Mouse (Mus musculus) left cerebral cortex, postnatal 25 days (tissue): ENCODE results near the gene Arpc2. TPM values are rescaled to one million over a fixed set of nuclear protein-coding genes. Genes with fewer than 3 reads are reported as not detected.
A peak's percentile ranks its signal among the peaks of the same experiment; 100 is the strongest.

Experiments
- DNase-seq, 2 experiments: peaks; one replicate each; pipeline ENCODE4 v3.0.0; 2022; ENCODE audit warnings: low spot score in 2 of 2, mixed read lengths in 1 of 2
- intact Hi-C: fragments of 180-260 bp; cut with DNase I; formaldehyde crosslinking; loops from one replicate; pipeline ENCODE4 v1.15.1; 2025
- total RNA-seq, 2 experiments: library from RNA; stranded (reverse); gene quantifications; 2 replicates each; pipeline ENCODE4 v1.2.3; 2021

The Arpc2 gene
- total RNA-seq: 100 to 1,000 TPM; 266 to 287 TPM

DNA sequence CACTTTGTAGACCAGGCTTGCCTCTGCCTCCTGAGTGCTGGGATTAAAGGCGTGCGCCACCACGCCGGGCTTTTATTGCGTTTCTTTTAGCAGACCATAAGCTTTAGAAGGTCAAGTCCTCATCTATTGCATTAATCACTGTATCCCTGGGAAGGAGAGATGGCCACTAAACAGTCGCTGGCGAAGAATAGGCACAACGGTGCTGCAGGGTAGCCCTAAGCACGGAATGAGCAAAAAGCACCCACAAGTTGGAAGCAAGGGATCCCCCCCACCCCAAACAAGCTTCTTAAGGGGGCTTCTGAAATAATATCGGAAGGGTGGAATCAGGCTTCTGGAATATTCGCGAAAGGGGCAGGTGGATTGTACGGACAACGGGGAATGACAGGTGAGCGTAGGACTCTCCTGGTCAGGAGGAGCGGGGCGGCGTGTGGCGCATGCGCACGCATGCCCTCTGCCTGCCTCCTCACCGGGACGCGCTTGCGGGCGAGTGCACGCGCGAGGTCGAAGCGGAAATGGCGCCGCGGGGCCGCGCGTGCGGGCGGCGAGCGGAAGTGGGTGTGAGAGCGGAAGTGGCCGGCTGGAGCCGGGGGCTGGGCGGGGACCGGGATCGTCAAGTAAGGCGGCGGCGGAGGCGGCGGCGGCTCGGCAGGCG lies at the start of gene Arpc2:
Gene Arpc2, plus strand, starts transcription at position 147 of the 652 bp plus-strand sequence.
- intact Hi-C loops: loop anchor here (2.0 to 5.0 kb wide), 3 partner anchors 49 to 1364 kb away; partner anchors contain the start of genes Aamp, Ctdsp1, Igfbp5 and Pnkd
- peak; percentile 96 to 97 for DNase-seq

DNA sequence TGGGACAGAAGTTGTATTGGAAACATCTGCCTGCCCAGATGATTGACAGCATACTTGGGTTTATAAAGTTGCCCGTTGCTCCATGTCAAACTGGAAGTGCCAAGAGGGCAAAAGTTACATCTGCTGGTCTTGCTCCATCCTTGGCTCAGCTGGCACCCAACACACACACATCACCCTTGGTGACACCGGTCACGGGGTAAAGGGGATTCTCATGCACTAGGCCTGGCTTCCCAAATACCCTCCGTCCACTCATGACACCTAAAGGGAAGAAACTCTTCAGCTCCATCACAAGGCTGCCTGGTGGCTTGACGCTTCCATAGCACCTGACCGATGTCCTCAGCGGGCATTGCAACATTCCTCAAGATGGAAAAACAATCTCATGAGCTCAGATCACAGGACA lies 45.4 kb upstream of the Arpc2 start:
- DNase-seq: no peak
- intact Hi-C loops: no loop called here

DNA sequence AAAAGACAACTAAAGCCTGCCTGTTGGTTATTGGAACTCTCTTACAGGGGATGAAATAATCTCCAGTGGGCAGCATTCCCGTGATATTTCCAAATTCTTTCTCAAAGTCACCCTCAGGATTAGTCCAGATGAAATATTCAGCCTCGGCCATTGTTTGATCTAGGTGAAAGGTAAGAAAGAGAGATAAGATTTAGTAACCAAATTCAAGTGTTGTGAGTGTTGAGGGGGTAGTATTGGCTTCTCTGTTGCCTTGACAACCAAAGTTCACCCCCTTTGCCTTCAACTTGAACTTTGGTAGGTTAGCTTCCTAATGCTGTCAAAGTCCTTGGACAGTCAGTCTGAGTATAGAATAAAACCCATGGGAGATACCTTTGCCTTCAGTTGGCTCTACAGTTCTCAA lies 43.2 kb upstream of the Arpc2 start:
- intact Hi-C loops: no loop called here
- DNase-seq: no peak

DNA sequence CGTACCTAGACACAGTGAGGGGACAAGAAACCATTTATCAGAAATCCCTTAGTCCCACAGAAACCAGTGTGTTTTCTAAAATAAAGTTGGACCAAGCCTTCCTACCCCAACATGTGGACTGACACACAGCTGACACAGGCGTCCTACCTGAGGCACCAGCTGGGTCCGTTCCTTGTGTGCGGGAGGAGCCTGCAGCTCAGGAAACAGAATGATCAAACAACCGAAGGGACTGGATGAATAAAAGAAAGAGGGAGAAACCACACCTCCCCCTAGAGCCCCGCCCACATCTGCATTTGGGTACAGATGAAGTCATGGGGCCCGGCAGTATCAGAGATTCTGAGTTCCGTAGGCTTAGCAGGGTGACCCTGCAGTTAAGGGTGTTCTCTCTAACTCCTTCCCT lies 41.4 kb upstream of the Arpc2 start, which contains the start of gene Cxcr1:
Gene Cxcr1, minus strand, starts transcription at position 187 of the 400 bp plus-strand sequence.
- intact Hi-C loops: no loop called here
- no peak for DNase-seq

DNA sequence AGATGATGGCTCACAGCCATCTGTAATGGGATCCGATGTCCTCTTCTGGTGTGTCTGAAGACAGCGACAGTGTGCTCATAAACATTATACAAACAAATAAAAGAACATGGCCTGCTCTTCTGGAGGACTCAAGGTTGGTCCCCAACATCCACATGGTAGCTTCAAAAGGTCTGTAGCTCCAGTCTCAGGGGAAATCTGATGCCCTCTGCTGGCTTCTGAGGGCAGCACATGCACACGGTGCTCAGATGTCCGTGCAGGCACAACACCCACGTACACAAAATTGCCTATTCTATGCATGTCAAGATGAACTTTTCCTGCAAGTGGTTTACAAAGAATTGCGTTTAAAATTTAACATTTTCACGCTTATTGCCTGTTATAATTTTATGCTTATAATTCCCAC lies 39.9 kb upstream of the Arpc2 start:
- intact Hi-C loops: loop anchor here (2.0 kb wide), 1 partner anchor 293 kb away; no protein-coding TSS in a partner anchor
- DNase-seq: no peak

DNA sequence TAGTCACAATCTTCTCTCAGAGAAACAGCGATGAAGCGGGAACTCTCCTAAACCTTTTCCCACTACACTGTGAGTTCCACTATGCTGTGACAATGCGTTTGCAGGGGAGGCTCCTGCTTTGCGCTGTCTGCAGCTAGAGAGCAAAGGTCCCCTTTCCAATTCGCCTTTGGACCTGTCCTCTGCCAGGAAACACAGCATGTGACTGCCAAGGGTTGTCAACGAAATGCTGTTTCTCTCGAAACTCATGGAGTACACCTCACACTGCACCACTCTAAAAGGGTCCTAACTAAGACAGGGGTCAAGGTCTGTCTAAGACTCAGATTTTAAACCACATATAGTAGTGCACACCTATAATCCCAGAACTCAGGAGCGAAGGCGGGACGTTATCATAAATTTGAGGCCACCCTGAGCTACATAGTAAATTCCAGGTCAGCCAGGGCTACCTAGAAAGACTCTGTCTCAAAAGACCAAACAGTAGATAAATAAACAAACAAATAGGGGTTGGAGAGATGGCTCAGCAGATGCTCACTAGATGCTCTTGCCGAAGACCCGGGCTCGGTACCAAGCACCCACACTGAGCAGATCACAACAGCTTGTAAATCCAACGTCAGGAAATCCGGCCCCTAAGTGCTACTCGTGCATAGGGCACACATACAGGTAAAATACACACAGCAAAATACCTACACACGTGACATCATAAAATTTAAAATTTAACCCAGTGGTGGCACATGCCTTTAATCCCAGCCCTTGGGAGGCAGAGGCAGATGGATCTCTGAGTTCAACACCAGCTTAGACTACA lies 39.1 kb upstream of the Arpc2 start:
- intact Hi-C loops: loop anchor here (2.0 kb wide), 1 partner anchor 294 kb away; no protein-coding TSS in a partner anchor
- DNase-seq: no peak

DNA sequence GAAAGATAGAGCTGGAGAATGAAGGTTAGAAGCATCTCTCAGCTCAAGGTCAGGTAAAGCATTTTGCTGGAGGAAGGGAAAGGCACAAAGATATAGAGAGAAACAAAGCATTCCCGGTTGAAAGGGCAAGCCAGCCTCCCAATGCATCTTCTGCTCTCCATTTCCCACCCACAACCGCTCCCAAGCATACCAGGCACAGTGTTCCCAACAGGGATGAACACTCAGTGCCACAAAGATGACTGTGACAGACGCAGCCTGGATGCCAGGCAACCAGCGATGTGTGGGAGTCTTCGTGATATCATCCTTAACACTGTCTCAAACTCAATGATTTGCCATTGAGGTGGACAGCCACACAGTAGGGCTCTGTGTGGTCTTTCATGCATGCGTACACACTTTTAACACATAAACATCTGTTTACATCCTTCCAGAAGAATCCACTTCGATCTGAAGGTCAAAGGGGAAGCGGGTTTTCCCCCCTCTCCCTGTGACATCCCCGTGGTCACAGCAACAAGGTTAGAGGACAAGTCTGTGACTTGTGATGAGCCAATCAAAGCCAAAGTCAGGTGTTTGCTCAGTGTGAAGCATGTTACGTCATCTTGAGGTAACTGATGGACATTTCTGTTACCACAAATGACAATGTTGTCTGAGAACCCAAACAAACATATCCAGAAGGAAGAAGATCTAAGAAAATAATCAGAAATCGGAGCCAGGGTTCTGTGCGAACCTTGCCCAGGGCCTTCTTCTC lies 38.0 kb upstream of the Arpc2 start:
- DNase-seq: peak; percentile 62 to 78
- intact Hi-C loops: loop anchor here (2.0 kb wide), 1 partner anchor 295 kb away; no protein-coding TSS in a partner anchor

DNA sequence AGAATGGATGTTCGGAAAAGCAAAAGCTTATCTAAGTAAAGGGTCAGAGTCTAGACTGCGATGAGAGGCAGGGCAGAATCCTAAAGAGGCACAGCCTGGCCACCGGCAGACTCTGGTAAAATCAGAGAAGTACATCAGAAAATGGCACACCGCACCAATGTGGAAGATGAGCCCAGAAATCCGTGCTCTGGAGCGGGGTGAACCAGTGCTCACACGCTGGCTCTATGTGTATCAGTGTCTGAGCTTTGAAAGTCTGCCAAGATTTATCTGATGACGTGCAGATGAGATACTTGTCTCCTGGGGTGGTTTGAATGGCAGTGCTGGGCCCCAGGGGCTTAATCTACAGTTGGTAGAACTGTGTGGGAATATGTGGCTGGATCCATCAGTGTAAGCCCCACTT lies 36.8 kb upstream of the Arpc2 start:
- intact Hi-C loops: no loop called here
- no peak for DNase-seq

DNA sequence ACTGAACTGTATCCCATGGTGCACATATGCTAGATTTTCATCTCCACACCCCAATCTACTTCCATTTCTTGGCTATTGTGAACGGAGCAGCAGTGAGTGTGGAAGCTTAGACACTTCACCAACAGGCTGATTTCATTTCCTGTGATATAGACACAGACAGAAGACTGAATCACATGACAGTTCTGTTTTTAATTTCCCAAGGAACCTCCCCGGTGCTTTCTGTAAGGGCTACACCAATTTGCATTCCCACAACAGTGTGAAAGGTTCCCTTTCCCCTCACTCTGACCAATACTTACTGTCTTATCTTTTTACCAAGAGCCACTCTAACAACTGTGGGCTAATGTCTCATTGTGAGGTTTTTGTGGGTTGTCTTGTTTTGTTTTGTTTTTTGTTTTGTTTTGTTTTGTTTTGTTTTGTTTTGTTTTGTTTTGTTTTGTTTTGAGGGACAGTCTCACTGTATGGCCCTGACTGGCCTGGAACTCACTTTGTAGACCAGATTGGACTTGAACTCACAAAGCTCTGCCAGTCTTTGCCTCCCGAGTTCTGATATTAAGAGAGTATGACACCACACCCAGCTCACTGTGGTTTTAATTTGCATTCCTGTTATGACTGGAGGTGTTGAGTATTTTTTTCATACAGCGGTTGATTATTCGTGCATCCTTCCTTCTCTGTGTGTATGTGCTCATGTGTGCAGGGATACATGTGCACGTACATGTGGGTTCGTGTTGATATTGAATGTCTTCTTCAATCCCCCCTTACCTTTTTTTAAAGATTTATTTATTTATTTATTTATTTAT lies 34.6 kb upstream of the Arpc2 start:
- intact Hi-C loops: no loop called here
- no peak for DNase-seq

DNA sequence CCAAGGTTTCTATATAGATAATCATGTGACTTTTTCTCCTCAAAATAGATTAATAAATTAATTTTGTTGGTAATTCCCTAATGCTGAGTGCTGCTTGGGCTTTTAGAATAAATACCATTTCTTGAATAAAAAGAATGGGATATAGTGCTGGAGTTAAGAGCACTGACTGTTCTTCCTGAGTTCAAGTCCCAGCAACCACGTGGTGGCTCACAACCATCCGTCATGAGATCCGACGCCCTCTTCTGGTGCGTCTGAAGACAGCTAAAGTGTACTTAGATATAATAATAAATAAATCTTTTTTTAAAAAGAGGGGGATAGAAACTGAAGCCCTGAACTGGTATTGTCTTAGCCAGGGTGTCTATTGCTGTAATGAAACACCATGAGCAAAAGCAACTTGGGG lies 32.4 kb upstream of the Arpc2 start:
- DNase-seq: no peak
- intact Hi-C loops: no loop called here

DNA sequence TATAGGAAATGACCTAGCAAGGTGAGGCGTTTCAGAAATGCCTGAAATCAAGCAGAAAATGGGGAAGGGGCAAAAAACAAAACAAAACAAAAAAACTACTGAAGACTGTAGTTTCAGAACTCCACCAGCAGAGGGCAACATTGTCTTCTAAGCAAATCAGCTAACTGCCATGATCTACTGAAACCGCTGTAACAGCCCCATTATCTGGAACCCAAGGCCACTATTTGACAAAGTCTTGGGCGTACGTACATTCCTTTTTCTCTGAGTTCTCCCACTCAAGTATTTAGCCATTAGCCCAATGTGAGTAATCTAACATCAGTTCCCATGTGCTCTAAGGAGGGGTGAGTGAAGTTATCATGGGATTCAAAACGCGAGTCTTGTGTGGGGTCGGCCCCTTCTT lies 30.0 kb upstream of the Arpc2 start:
- DNase-seq: peak; percentile 38 to 47
- intact Hi-C loops: loop anchor here (2.0 to 5.0 kb wide), 4 partner anchors 33 to 246 kb away; partner anchors contain the start of genes Catip and Gpbar1

DNA sequence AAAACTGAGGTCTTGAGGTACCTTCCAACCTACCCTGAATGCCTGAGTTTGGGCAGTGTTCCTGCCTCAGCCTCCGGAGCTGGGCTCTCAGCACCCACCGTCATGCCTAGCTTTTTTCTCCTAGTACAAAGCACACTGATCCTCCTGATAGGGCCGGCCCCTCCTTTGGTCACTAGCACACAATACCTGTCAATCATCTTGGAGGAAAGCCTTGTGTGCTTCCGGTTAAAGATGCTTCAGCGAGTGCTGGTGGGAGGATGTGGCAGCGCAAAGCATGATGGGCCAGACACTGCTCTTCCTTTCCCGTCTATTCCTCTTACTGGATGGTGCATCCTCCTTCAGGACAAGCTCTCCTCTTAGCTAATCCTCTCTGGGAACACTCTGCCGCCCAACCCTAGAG lies 29.2 kb upstream of the Arpc2 start:
- intact Hi-C loops: loop anchor here (2.0 to 5.0 kb wide), 4 partner anchors 32 to 246 kb away; partner anchors contain the start of genes Catip and Gpbar1
- DNase-seq: no peak

DNA sequence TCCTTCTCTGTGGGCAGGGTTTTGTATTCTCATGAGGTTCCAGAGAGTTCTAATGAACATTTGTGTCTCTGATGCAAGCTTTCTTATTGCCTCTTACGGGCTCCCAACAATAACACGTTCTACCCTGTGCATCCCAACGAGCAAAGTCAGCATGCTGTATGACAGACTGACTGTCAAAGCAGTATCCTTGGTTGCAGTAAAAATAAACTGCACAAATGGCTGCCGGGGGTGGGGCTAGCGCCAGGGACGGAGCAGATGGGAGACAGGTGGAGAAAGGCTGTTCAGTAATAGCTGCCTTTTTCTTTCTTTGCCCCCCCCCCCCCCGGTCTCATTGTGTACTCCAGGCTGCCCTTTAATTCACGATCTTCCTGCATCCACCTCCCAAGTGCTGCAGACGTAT lies 28.0 kb upstream of the Arpc2 start:
- peak; percentile 35 to 57 for DNase-seq
- intact Hi-C loops: loop anchor here (2.0 to 5.0 kb wide), 4 partner anchors 31 to 244 kb away; partner anchors contain the start of genes Catip and Gpbar1

DNA sequence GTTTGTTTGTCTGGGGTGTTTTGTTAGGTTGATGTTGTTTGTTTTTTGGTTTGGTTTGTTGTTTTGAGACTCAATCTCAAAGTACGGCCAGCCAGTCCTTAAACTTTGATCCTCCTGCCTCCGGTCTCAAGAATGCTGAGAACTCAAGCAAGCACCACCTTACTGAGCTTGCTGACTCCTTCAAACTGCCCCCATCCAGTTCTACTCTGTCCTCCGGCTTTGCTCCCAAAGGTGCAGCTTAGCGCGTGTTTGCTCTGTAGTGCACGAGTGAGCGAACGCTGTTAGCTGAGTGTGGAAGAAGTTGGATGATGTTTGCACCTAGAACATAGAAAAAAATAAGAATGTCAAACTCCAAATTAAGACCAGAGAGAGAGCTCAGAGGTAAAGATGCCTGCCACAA lies 26.9 kb upstream of the Arpc2 start:
- DNase-seq: no peak
- intact Hi-C loops: loop anchor here (5.0 kb wide), 3 partner anchors 68 to 243 kb away; partner anchors contain the start of genes Catip and Gpbar1

DNA sequence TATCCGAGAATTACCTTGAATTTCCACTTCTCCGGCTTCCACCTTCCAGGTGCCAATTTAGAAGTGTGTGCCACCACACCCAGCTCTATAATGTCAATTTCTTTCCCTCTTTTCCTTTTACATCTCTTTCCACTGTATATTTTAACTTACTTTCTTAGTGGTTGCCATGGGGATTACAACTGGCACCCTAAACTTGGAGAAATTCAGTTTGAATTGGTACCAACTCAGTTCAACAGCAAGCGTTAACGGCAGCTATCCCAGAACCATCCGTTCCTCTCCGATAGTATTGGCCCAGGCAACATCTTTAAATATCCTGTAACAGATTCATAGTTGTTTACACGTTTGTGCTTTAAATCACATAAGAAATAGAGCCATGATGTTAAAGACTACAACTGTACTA lies 16.0 kb upstream of the Arpc2 start:
- intact Hi-C loops: no loop called here
- peak in 1 of 2 experiments; percentile 37 for DNase-seq

DNA sequence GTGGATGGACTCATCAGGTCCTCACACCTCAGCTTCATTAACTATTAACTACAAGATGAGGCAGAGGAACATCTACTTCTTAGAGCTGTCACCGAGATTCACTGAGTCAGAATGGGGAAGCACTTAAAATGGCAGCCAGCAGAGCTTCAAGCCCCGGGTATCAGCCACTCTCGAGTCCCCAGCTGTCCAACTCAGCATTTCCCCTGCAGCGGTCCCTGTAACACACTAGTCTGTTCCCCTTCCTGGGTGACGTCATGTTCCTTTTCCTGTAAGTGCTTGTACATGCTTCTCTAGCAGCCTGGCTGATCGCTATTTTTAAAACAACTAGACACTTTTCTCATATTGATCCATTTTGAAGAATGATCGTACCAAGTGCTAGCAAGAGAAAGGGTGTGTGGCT lies 8.6 kb upstream of the Arpc2 start:
- DNase-seq: peak; percentile 27 to 75
- intact Hi-C loops: no loop called here

DNA sequence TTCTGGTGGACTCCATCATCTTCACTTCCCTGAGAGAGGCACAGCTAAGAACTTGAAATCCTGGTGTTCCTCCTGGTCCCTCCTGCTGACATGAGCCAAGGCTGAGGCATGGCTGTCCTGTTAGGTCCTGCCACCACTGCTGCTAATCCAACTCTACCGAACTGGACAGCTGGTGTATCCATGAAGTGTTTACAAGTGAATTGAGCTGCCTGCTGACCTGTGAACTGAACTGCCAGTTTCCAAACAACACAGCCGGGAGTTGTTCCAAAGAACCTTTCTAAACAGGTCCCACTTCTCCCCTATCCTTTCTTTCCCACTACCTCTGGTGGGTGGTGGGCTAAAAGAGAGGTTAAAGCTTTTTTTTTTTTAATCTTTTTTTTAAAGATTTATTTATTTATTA lies 5.9 kb upstream of the Arpc2 start:
- intact Hi-C loops: no loop called here
- no peak for DNase-seq

DNA sequence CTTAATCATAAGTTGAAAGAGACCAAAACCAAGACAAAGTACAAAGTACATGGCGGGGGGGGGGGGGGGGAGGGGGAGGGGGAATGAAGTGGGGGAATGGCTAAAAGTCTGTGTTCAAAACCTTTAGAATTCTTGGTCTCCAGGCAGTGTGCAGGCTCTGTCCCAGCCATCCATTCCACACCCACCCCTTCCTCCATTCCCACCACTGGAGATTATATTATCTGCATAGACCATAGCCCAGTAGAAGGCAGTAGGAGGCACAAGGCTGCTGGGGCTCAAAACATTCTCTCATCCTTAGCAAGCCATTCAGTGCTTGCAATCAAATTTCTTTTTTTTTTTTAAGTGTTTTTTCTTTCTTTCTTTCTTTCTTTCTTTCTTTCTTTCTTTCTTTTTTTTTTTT lies 4.9 kb upstream of the Arpc2 start:
- no peak for DNase-seq

More for the DNA sequence above, 4.9 kb upstream of the Arpc2 start:
- intact Hi-C loops: no loop called here
